Mouse (Mus musculus) T-cell, adult 2 months (primary cell): ENCODE results near the gene Hdgfl2.

Source experiments
- DNase-seq: peaks from one replicate; pipeline ENCODE4 v3.0.0; 2022; ENCODE audit warnings: low spot score

The Hdgfl2 gene

DNA sequence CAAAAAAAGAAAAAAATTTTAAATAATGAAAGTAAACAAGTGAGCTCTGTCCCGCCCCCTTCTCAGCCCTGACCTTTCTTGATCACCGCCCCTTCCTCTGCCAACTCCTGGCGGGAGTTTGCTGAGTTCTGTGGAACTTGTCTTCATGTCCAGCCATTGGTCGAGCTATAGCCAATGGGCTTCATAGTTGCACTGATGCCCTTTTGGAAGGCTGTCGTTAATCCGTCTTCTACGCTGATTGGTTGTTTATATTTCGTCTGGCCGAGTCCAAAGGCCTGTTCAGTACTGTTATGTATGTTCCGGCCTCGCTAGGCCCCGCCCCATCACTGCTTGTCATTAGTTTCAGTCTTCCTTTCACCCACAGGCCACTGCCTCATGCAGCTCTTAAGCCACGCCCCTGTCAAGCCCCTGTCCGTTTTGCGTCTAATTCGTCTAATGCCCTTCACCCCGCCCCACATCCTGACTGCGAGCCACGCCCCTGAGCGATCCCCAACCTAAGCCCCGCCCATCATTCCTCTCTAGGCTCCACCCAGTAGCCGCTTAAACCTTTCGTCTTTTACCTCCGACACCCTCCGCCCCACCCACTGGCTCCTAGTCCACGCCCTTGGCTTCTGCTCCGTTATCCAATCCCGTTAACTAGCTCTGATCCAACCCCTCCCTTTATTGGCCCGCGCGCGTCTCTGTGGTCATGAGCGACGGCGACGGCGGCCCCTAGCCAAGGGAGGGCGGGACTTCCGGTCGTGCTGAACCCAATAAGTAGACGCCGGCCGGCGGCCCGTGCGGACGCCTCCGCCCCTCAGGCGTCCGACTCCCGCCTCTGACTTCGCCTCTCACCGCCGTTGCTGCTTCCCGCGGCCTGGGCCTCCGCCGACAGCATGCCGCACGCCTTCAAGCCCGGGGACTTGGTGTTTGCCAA, at the start of gene Hdgfl2:
Gene Hdgfl2, plus strand, starts transcription at position 755 of the 916 bp plus-strand sequence.
- peak; percentile 100 for DNase-seq

DNA sequence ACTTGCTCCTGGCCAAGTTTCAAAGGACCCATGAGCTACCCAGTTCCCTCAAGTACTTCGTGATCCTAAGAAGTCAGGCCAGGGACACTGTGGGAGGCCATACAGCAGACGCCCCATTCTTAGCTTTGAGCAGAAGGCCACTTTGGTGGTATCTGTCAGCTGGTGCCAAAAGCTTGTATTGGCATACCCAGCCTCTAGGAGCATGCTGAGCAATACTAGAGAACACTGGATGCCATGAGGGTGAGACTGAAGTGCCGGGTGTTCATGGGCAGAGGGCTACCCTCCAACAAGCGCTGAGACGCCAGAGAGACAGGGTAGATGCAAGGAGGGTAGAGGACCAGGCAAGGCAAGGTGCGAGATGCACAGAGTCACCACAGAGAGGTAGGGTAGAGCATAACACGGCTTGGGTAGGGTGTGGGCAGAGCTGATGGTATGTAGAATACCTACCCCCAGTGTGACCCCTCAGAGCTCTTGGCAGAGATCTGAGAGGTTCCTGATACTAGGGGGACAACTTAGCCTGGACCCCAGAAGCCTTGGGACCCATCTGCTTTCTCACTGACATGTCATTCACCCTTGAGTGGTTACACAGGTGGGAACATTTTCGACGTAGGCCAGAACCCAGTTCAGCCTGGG, 49.1 kb upstream of the Hdgfl2 start:
- DNase-seq = no peak

DNA sequence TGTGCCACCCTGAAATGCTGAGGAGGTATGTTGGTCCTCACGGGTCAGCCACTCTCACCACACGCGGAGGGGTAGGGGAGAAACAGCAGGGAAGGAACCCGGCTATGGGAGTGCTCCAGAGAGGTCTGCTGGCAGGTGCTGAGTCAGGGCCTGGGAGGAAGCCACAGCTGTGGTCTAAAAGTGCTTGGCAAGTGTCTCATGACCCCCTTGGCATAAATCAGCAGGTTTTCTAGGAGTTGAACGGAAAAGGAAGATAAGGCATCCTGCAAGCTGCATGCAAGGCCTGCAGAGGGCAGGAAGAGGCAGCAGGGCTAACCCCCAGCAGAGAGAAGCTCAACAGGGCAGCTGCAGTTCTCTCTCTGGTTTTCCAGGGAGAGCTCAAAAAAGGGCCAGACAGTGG, 48.5 kb upstream of the Hdgfl2 start:
- DNase-seq = no peak

DNA sequence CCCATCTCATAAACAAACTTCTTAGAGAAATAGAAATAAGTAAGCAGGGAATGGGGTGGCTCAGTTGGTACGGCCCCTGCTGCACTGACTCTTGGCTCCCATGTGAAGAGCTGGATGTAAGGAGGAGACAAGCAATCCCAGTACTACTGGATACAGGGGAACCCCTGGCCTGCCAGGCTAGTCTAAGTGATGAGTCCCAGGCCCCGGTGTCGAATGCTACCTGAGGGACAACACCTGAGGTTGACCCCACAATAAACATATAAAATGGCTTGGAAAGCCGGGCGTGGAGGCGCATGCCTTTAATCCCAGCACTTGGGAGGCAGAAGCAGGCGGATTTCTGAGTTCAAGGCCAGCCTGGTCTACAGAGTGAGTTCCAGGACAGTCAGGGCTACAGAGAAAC, 48.0 kb upstream of the Hdgfl2 start:
- DNase-seq = no peak

DNA sequence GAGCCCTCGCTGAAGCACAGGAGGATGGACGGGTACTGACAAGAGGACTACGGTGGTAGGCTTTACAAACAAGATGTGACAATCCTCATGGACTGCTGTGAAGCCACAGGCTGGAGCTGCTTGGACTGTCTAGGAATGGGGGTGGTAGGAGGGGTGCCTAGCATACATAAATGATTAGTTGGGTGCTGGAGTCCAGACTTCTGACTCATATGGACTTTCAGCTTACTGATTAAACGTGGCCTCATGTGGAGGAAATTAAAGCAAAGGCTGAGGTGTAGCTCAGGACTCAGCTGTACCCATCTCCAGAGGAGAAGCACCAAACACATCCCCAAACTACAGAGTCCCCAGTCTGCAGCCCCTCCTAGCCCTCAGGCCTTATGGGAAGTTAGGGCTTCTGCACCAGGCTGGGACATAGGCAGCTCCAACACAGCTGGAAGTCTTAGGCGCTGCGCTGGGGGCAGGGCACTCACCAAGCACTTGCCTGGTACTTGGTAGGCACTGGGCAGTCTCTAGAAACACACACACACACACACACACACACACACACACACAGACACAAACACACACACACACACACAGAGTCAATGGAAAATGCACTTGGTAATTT, 47.2 kb upstream of the Hdgfl2 start:
- no peak for DNase-seq

DNA sequence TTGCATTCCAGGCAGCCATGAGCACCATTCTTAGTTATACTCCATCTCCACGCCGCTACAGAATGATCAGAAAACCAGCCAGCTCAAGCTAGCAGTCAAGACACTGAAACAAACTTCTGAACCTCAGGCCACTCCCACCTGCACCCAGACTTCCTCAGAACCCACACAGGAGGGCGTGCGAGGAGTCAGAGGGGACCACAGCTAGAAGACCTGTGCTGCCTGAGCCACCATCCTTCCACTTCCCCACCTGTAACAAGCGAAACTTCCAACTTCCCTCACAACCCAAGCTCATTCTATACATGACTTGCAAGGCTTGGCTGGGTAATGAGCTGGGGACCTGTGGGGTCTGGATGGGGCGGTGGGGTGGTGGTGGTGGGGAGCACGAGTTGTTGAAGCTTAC, 46.6 kb upstream of the Hdgfl2 start:
- DNase-seq = peak; percentile 59

DNA sequence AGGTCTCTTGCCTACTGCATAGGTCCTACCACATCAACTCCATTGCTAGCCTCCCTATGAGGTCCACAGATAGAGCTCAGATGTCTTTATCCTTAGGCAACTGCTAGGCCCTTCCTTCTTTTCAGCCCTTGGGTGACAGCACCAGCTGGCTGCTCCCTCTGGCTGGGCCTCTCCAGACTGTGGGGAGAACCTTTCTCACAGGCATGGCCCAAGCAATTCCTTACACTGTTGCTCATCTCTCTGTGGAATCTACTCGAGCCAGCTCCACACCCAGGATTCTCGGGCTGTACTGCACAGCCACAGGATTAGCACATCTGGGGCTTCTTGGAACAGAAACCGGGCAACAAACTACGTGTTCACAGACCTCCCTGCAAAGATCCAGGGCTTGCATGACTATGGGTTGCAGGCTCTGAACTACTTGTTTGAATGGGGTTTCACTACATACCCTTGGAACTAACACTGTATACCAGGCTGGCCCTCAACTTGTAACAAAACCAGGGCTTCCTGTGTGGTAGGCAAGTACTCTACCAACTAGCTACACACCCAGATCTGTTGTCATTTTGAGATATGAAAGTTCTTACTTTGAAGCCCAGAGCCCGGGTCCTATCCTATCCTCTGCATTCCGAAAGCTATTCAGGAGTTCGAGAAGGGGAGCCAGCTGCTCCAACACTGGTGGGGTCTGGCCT, 45.3 kb upstream of the Hdgfl2 start:
- peak; percentile 51 for DNase-seq

DNA sequence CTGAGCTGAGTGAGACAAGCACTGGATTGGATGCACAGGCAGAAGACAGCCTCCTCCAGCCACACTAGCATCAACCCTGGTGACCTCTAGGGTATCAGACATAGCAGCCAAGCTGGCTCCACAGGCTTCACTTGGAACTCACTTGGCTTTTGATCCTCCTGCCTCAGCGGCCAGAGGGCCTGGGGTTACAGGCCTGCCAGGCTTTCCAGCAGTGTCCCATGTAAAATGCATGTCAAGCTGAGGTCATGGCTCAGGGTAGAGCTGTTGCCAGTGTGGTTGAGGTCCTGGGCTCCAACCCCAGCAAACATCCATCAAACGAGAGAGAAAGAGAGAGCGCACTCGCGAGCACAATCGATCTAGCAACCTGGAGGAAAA, 44.7 kb upstream of the Hdgfl2 start:
- DNase-seq = no peak

DNA sequence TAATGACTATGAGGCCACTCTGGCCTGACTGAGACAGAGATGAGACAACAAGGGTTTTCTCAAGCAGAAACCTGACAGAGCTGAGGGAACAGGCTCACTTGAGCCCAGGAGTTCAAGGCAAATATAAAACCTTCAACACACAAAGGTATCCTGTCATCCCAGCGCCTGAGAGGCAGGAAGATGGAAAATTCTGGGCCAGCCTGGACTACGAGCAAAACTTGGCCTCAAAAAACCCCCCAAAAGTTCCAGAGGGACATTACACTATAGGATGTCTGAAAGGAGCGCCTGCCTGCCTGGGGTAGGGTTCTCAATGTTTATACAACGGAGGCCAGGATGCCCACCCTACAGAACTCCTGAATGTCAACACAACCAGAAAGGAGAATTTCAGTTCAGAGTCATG, 44.2 kb upstream of the Hdgfl2 start:
- no peak for DNase-seq

DNA sequence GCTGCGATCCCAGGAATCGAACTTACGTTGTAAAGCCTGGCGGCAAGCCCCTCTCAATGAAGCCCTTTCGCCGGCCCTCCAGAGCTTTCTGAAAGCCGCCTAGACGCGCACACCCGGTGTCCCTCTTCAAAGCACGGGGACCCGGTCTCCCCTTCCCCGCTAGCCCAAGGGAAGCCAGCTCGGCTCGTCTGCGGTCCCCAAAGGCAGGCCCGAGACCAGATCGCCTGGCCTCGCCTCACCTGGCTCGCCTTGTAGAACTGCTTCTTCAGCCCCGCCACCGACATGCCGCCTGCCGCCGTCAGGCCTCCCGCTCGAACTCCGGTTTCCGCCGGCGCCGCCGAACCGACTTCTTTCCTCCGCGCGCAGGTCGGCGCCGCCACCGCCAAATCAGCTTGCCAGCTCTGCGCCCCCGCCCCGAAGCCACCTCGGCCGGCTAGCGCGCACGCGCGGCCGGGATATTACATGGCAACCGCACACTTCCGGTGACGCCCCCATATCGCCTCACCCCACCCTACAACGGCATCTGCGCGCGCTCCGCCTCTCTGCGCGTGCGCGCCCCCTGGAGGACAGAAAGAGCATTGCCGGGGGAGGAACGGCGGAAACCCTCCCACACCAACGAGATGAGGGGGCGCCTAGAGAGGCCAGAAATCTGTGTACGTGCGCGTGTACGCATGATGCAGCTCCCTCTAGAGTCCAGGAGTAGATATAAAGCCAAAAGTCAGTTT, 43.1 kb upstream of the Hdgfl2 start, which contains the start of gene Sh3gl1:
Gene Sh3gl1, minus strand, starts transcription at position 460 of the 725 bp plus-strand sequence.
- peak; percentile 99 for DNase-seq

DNA sequence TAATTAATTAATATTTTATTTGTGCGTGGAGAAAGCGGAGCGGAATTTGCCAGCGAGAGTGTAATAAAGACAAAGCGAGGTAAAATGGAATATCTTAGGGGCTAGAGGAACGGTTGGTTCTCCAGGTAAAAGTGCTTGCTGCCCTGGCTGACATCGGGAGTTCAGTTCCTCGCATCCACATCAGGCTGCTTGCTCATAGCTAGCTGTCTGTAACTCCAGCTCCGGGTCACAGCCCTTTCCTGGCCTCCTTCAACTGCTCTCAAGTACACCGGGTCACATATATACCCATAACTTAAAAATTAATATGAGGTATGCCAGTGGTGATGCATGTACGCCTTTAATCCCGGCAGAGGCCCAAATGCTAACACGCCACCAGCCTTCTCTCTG, 42.5 kb upstream of the Hdgfl2 start:
- DNase-seq = no peak

DNA sequence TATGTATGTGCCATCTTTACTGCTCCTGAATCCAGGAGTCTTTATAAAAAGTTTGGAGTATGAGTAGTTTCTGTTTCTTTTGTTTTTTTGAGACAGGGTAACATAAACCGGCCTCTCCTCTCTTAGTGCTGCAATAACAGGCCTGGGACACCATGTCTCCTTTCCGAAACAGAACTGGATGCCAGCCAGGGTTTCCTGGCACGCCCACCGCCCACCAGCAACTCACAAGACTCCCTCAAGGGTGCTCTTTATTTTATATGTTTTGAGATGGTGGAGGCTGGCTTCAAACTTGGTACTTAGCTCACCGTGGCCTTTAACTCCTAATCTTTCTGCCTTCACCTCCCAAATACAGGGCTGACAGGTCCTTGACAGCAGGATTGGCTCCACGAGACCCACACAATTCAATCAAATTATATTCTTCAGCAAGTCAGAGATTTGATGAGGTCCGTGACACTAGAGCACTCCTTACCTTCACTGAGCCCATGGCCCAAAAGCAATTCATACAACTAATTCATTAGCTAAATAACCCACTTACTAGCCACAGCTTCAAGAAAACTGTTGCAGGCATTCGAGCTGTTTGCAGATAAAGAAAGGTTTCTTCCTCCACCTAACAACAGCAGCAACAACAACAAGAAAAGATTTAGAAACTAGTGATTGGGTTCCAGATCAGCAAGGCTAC, 40.7 kb upstream of the Hdgfl2 start:
- DNase-seq = no peak

DNA sequence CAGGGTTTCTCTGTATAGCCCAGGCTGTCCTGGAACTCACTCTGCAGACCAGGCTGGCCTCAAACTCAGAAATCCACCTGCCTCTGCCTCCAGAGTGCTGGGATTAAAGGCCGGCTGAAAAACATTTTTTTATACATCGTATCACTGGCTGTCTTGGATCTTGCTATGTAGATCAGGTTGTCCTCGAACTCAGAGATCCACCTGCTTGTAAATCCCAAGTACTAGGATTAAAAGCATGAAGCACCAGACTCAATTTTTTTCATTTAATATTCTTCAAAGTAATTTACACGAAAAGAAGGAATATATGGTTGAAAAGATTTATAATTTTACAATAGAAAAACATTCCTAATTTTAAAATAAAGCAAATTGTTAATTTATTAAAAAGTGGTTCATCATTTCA, 40.1 kb upstream of the Hdgfl2 start:
- no peak for DNase-seq

DNA sequence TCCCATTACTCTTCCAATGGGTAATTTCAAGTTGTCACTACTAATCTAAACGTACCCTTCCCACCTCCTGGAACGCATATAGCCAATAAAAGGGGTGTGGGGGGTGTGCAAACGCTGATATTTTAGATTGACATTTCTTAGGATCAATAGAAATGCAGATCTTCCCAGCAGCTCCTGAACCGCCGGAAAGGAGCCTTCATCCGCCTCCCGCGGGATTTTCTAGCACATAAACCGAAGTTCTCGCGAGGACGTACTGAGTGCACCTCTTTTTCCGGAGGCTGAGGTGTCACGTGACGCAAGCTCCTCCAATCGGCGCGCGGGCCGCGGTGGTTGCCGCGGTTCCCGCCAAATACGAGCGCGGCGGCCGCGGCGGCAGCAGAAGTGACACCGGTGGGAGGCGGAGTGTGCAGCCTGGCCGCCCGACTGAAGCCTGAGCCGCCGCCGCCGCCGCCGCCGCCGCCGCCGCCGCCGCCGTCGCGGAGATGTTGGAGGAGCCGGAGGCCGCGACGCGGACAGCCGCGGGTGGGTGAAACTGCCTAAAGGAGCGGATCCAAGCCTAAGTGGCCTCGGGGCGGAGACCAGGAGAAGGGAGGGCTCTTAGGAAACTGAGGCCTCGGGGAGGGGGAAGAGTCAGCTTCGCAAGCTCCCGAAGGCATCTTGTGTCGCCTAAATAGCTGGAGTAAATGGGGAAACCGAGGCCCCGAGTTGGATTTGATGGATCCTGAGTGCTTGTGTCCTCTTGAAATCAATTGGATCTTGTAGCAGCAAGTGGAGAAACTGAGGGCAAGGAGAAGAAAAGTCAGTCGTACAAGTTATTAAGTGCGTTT, 39.2 kb upstream of the Hdgfl2 start, which contains the start of gene Chaf1a:
Gene Chaf1a, plus strand, starts transcription at position 410 of the 827 bp plus-strand sequence.
- DNase-seq = peak; percentile 94

DNA sequence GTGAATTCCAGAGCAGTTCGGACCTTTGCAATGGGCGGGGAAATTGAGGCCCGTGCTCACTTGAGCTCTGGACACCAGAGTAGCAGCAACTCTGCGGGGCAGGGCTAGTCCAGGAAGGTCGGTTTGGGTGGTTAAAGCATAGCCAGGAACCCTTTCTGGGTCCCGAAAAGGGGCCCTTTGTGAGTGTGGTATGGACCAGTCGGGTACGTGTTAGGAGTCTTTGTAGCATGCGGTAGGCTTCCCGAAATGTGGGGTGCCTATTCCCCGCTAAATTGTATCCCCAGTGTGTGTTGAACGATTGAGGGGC, 38.6 kb upstream of the Hdgfl2 start:
- no peak for DNase-seq

DNA sequence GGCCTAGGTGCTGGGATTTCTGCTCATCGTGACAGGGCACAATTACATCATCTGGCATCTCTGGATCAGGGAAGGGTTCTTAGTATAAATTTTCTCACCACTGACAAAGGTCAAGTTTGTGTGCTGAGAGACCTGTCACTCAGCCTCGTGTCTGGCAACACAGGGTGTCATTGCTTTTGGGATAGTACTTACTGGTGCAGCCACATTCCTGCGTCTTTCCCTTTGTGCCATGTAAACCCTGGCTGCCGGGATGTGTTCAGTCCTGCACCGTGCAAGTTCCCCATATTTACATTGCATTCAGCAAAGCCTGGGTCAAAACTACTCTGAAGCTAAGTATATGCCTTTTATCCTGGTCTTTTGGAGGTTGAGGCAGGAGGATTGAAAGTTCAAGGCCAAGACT, 28.1 kb upstream of the Hdgfl2 start:
- no peak for DNase-seq

DNA sequence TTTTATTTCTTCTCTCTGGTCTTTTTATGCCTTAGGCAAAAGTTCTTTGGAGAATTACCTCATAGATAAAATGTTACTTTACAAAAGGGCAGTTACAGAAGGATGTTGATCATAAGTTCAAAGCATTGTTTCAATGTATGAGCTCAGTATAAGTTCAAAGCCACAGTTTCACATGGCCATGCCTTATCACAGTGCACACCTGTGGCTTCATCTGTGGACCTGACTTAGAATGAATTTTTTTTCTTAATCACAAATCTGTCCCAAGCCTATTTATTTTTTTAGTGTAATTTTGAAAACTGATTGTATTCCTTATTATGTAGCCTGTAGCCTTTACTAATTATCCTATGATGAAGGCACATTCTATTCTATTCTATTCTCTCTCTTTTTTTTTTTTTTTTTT, 24.5 kb upstream of the Hdgfl2 start:
- DNase-seq = no peak

DNA sequence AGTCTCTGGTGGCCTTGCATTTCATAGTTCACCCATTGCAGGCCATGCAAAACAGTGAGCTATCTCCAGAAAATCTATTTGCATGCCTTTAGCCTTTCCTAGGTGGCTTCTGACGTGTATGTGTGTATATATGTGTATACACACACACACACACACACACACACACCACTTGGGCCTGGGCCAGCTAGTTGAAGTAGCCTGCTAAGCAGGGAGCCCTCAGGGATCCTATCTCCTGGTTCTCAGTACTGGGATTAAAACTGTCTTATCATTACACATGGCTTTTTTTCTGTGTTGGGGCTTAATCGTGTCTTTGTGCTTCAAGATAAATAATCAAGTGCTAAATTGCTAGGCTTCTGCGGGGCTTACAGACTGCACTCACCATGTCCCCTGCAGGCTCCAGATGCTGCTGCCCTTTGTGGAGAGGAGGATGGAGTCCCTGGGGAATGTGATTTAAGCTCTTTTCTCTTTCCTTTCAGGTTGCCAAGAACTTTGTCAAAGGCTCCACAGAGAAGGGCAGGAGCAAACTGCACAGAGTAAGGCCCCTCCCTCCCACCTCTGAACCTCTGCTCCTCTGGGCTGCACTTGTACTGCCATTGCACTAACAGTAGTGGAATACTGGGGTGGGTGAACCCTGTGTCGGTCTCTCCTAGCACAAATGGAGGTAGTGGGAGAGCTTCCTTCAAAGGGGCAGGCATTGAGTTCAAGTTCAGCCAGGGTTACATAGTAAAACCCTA, 23.3 kb upstream of the Hdgfl2 start:
- DNase-seq = no peak

DNA sequence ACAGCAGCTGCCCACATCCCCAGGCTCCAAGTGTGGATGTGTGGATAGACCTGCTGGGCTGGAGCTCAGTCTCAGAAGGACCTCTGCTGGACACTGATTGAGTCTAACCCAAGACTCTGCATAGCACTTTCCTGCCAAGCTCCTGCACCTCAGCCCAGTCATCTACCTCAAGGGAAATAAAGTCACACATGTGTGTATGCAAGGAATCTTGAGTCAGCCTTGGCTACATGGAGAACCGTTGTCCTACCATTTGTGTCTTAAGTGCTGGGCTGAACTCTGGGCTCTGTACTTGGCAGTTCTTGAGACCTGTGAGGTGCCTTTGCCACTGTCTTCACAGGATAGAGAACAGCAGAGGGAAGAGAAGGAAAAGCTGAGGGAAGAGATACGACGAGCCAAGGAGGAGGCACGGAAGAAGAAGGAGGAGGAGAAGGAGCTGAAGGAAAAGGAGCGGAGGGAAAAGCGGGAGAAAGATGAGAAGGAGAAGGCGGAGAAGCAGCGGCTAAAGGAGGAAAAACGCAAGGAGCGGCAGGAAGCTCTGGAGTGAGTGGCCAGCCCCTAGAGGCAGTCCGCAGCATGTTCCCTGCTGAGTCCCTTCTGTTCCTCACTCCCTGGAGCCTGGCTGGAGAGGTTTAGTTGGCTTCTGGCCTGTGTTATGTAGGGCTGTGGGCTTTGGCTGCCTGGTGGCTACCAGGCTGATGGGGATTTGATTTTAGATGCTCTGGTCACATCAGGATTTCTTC, 21.9 kb upstream of the Hdgfl2 start:
- no peak for DNase-seq
